Mouse (Mus musculus) MEL (cell line): ENCODE data around the gene Gm49325. TPM values are rescaled to one million over a fixed set of nuclear protein-coding genes. Genes with fewer than 3 reads are reported as not detected.

ENCODE experiments used
- DNase-seq: peaks from one replicate; pipeline ENCODE4 v3.0.0; 2011; ENCODE audit warnings: low read depth, low spot score
- H3K27ac ChIP-seq: 2 replicates; pipeline ENCODE4 v1.5.1; 2012; ENCODE audit warnings: low read depth, mild to moderate bottlenecking, control low read depth, low read length, moderate library complexity; ENCODE audit not compliant: control insufficient read depth
- H3K27me3 ChIP-seq, 2 experiments: fragments of 150-350 bp in 1 of 2; sonication (generic) in 1 of 2; 2 replicates each; pipeline ENCODE4 v1.6.1; 2012; ENCODE audit warnings: low read length in 2 of 2, mild to moderate bottlenecking in 2 of 2, improper control_type of control experiment in 1 of 2, moderate library complexity in 1 of 2; ENCODE audit not compliant: insufficient read depth in 2 of 2, control insufficient read depth in 1 of 2
- H3K36me3 ChIP-seq, 2 experiments: 2 replicates each; pipeline ENCODE4 v1.6.1; 2012 to 2014; ENCODE audit warnings: low read length in 2 of 2, improper control_type of control experiment in 1 of 2, inconsistent platforms in 1 of 2, mild to moderate bottlenecking in 1 of 2; ENCODE audit not compliant: insufficient read depth in 2 of 2, control insufficient read depth in 1 of 2
- H3K4me1 ChIP-seq, 2 experiments: fragments of 150-350 bp in 1 of 2; sonication (generic) in 1 of 2; 2 replicates each; pipeline ENCODE4 v1.6.1; 2012; ENCODE audit warnings: low read length in 2 of 2, improper control_type of control experiment in 1 of 2, mild to moderate bottlenecking in 1 of 2; ENCODE audit not compliant: insufficient read depth in 2 of 2, control insufficient read depth in 1 of 2
- H3K4me3 ChIP-seq, 2 experiments: fragments of 150-350 bp in 1 of 2; sonication (generic) in 1 of 2; 2 replicates each; pipeline ENCODE4 v1.5.1; 2012; ENCODE audit warnings: low read depth in 2 of 2, low read length in 2 of 2, mild to moderate bottlenecking in 2 of 2, moderate library complexity in 2 of 2, control low read depth in 1 of 2, improper control_type of control experiment in 1 of 2; ENCODE audit not compliant: control insufficient read depth in 1 of 2, insufficient read depth in 1 of 2
- H3K79me2 ChIP-seq: 2 replicates; pipeline ENCODE4 v1.6.1; 2012; ENCODE audit warnings: mild to moderate bottlenecking, low read length, moderate library complexity; ENCODE audit not compliant: control insufficient read depth, poor library complexity, insufficient read depth
- H3K9ac ChIP-seq: 2 replicates; pipeline ENCODE4 v1.6.1; 2012; ENCODE audit warnings: low read depth, mild to moderate bottlenecking, control low read depth, low read length, moderate library complexity; ENCODE audit not compliant: control insufficient read depth, poor library complexity, severe bottlenecking
- H3K9me3 ChIP-seq: fragments of 150-350 bp; sonication (generic); replicated peaks from 2 replicates; pipeline ENCODE4 v1.6.1; 2012; ENCODE audit warnings: mild to moderate bottlenecking, low read length, improper control_type of control experiment, moderate library complexity; ENCODE audit not compliant: insufficient read depth
- BHLHE40 ChIP-seq: IDR thresholded peaks from 2 replicates; pipeline ENCODE4 v1.6.1; 2012; ENCODE audit warnings: low read depth, mild to moderate bottlenecking, inconsistent platforms, low read length, improper control_type of control experiment, borderline replicate concordance
- CHD1 ChIP-seq: IDR thresholded peaks from 2 replicates; pipeline ENCODE4 v1.6.1; 2012; ENCODE audit warnings: low read depth, mild to moderate bottlenecking, inconsistent platforms, low read length, improper control_type of control experiment
- CTCF ChIP-seq, 3 experiments: IDR thresholded peaks in 2 of 3; conservative IDR thresholded peaks in 1 of 3; 2 replicates each; pipeline ENCODE4 v1.5.1; 2011 to 2012; ENCODE audit warnings: low read length in 3 of 3, low read depth in 2 of 3, mild to moderate bottlenecking in 2 of 3, improper control_type of control experiment in 1 of 3, inconsistent platforms in 1 of 3, mixed read lengths in 1 of 3, moderate library complexity in 1 of 3; ENCODE audit not compliant: control insufficient read depth in 1 of 3, insufficient read depth in 1 of 3, poor library complexity in 1 of 3, severe bottlenecking in 1 of 3
- ELF1 ChIP-seq: IDR thresholded peaks from 2 replicates; pipeline ENCODE4 v1.6.1; 2014; ENCODE audit warnings: low read depth, mild to moderate bottlenecking, inconsistent platforms, low read length, improper control_type of control experiment, moderate library complexity
- GATA1 ChIP-seq: IDR thresholded peaks from 2 replicates; pipeline ENCODE4 v1.6.1; 2011; ENCODE audit warnings: low read depth, low read length, improper control_type of control experiment
- KAT2A ChIP-seq: conservative IDR thresholded peaks from 2 replicates; pipeline ENCODE4 v1.6.1; 2012; ENCODE audit warnings: low read depth, low read length, improper control_type of control experiment, inconsistent platforms
- MAX ChIP-seq: IDR thresholded peaks from 2 replicates; pipeline ENCODE4 v1.6.1; 2011; ENCODE audit warnings: low read length, improper control_type of control experiment
- MXI1 ChIP-seq: IDR thresholded peaks from 2 replicates; pipeline ENCODE4 v1.6.1; 2011; ENCODE audit warnings: mild to moderate bottlenecking, low read depth, low read length, improper control_type of control experiment
- MYB ChIP-seq: IDR thresholded peaks from 2 replicates; pipeline ENCODE4 v1.6.1; 2011; ENCODE audit warnings: mild to moderate bottlenecking, low read depth, low read length, improper control_type of control experiment
- MYC ChIP-seq: IDR thresholded peaks from 2 replicates; pipeline ENCODE4 v1.6.1; 2011; ENCODE audit warnings: low read depth, mild to moderate bottlenecking, low read length, improper control_type of control experiment, moderate library complexity
- POLR2AphosphoS2 ChIP-seq: IDR thresholded peaks from 2 replicates; pipeline ENCODE4 v1.6.1; 2011; ENCODE audit warnings: low read length, improper control_type of control experiment
- POLR2AphosphoS5 ChIP-seq: IDR thresholded peaks from 2 replicates; pipeline ENCODE4 v1.6.1; 2012; ENCODE audit warnings: low read depth, borderline replicate concordance, mild to moderate bottlenecking, inconsistent platforms, low read length, moderate library complexity, mixed read lengths
- SIN3A ChIP-seq: IDR thresholded peaks from 2 replicates; pipeline ENCODE4 v1.6.1; 2012; ENCODE audit warnings: low read length, improper control_type of control experiment, inconsistent platforms
- TAL1 ChIP-seq: IDR thresholded peaks from 2 replicates; pipeline ENCODE4 v1.6.1; 2012; ENCODE audit warnings: mild to moderate bottlenecking, inconsistent platforms, low read length, moderate library complexity, mixed read lengths
- TCF12 ChIP-seq: IDR thresholded peaks from 2 replicates; pipeline ENCODE4 v1.6.1; 2014; ENCODE audit warnings: low read depth, mild to moderate bottlenecking, inconsistent platforms, low read length, improper control_type of control experiment, moderate library complexity
- UBTF ChIP-seq: IDR thresholded peaks from 2 replicates; pipeline ENCODE4 v1.6.1; 2012; ENCODE audit warnings: low read depth, mild to moderate bottlenecking, inconsistent platforms, low read length, improper control_type of control experiment, moderate library complexity, borderline replicate concordance; ENCODE audit not compliant: insufficient read depth
- ZC3H11A ChIP-seq: IDR thresholded peaks from 2 replicates; pipeline ENCODE4 v1.6.1; 2012; ENCODE audit warnings: low read depth, mild to moderate bottlenecking, inconsistent platforms, low read length, improper control_type of control experiment
- ZKSCAN1 ChIP-seq: IDR thresholded peaks from 2 replicates; pipeline ENCODE4 v1.6.1; 2012; ENCODE audit warnings: low read depth, mild to moderate bottlenecking, inconsistent platforms, low read length, improper control_type of control experiment, moderate library complexity
- polyA plus RNA-seq, 2 experiments: library from polyadenylated mRNA; stranded (reverse) in 1 of 2; unstranded in 1 of 2; fragments of >175 nt in 1 of 2; fragments of >200 nt in 1 of 2; gene quantifications; 2 replicates each; pipeline versions ENCODE4 v1.2.1 to v1.2.4; 2012; ENCODE audit warnings: low replicate concordance in 2 of 2, low read depth in 1 of 2; ENCODE audit not compliant: insufficient read length in 2 of 2, insufficient read depth in 1 of 2, missing spikeins in 1 of 2
- total RNA-seq: library from RNA; depleted of rRNA; stranded (reverse); fragments of 300-350 nt; gene quantifications from 2 replicates; pipeline ENCODE4 v1.2.3, GENCODE M21; 2012

Gene Gm49325
- total and polyA plus RNA-seq, 3 experiments: 1.0 to 3.7 TPM; not detected in 1

- H3K9me3 ChIP-seq: no peaks in the 10 kb centered on the region
- DNase-seq: no peak
- H3K9ac ChIP-seq: no peak overlapping the region
- H3K79me2 ChIP-seq: no peaks in the 10 kb centered on the region
- no peaks in the 10 kb centered on the region; a peak in 1 of 4 replicates for H3K4me1 ChIP-seq
- H3K4me3 ChIP-seq: no peak overlapping the region
- H3K36me3 ChIP-seq: peaks cover 0 to 14% of the 10 kb centered on the region in 2 experiments; a peak in 2 of 4 replicates
- no peak for TF ChIP-seq ZKSCAN1
- no peak for TF ChIP-seq BHLHE40
- no peak for TF ChIP-seq SIN3A
- no peak for TF ChIP-seq ELF1
- TF ChIP-seq UBTF: no peak
- TF ChIP-seq GATA1: no peak
- no peak for TF ChIP-seq CHD1
- TF ChIP-seq MYC: no peak
- TF ChIP-seq POLR2AphosphoS5: no peak
- no peak for TF ChIP-seq MYB
- TF ChIP-seq POLR2AphosphoS2: no peak
- TF ChIP-seq TAL1: no peak
- TF ChIP-seq MXI1: no peak
- TF ChIP-seq CTCF (IDR thresholded peaks at IDR 0.05 in 2 of 3, conservative IDR thresholded peaks at IDR 0.05 in 1 of 3; ENCODE audit: control insufficient read depth in 1 of 3, insufficient read depth in 1 of 3, low read depth in 2 of 3, low read length in 3 of 3, poor library complexity in 1 of 3, severe bottlenecking in 1 of 3): no peak
- TF ChIP-seq KAT2A: no peak
- TF ChIP-seq MAX: no peak
- no peak for TF ChIP-seq ZC3H11A
- no peaks in the 10 kb centered on the region for H3K27me3 ChIP-seq
- no peak overlapping the region for H3K27ac ChIP-seq
These were observed 39.6 kb downstream of the Gm49325 start for GRCm38 (mm10) chr10:77645571-77645970.

- TF ChIP-seq TAL1: no peak
- TF ChIP-seq POLR2AphosphoS5: no peak
- no peak for TF ChIP-seq MXI1
- TF ChIP-seq MAX: no peak
- no peak for TF ChIP-seq TCF12
- TF ChIP-seq ZC3H11A: no peak
These were observed 41.5 kb downstream of the Gm49325 start for GRCm38 (mm10) chr10:77647461-77647860.

More at GRCm38 (mm10) chr10:77647461-77647860, 41.5 kb downstream of the Gm49325 start:
- Histone ChIP-seq H3K27ac (no peak overlapping the region), H3K9ac (no peak overlapping the region), H3K79me2 (no peaks in the 10 kb centered on the region), H3K4me1 (no peaks in the 10 kb centered on the region; a peak in 1 of 4 replicates), H3K36me3 (peaks cover 0 to 6% of the 10 kb centered on the region in 2 experiments; a peak in 2 of 4 replicates), H3K9me3 (no peaks in the 10 kb centered on the region), H3K4me3 (no peak overlapping the region), H3K27me3 (no peaks in the 10 kb centered on the region)
- no peak for DNase-seq
